Mouse (Mus musculus) liver, embryonic 14.5 days (tissue): ENCODE results near the gene 4932438H23Rik.

Source experiments
- CTCF ChIP-seq: IDR thresholded peaks from 2 replicates; pipeline ENCODE4 v1.5.1; 2016; ENCODE audit warnings: antibody characterized with exemption, low read depth, control low read depth
- EP300 ChIP-seq: IDR thresholded peaks from 2 replicates; pipeline ENCODE4 v1.6.1; 2016; ENCODE audit warnings: antibody characterized with exemption, low read depth

DNA sequence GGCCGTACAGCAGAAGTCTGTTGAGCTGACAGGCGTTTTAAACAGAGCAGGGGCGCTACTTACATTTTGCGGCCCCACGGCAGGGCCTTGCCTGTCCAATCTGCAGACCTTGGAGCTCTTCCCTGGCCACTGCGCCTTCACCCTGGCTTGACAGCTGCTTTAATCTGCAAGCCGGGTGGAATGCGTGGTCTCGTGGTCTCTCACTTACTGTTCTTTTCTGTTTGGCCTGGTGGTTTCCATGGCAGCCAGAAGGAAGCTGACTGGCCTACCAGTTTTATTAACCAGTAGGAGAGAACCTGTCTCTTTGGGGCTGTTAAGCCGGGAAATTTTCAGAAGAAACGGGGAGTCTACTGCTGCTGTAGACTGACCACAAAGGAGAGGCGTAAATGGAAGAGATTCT lies 26.0 kb downstream of the 4932438H23Rik start:
- no peak for TF ChIP-seq CTCF
- no peak for TF ChIP-seq EP300
